Mouse (Mus musculus): ENCODE results near the gene Clip2. TPM values are rescaled to one million over a fixed set of nuclear protein-coding genes. Genes with fewer than 3 reads are reported as not detected.

Clip2 gene
- total and polyA plus RNA-seq, 3 experiments = 5.4 to 16.7 (median 8.7) TPM

DNA sequence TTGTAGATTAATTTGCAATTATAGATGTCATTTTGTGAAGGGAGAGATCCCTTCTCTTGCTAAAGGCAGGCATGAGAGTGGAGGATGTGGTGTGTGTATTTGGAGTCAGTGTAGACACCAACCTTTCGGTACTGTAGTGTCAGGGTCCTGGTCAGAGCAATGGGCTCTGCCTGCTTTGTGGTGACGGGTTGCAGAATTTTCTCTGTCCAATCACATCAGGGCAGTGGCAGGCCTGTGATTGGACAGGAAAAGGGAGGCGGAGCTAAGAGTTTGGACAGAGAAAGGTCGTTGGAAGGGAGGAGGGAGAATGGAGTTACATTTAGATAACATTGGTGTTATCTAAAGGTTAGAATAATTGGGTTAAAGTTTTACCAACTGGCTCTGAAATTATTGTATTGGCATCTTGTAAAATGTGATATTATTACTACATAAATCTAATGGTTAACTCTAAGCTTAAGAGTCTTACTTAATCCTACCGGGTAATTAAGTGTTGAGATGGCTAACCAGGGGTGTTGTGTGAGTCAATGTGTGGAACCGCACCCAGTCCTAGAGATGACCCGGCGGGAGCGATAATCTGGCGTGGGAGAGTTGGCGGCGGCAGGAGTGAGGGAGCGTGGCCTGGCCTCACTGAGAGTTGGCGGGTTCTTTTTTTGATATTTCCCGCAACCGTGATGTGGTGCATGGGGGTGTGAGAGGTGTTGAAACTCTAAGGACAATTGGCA is 8.4 kb upstream of the Clip2 start:
- DNase-seq (ENCODE audit: extremely low read depth) = no peak
- in situ Hi-C loops (cut with MboI; ENCODE audit: low pct_ligation_motif_present, low pct_unique_long_range_greater_than_20kb, low sequenced_read_pairs) = no loop called here

DNA sequence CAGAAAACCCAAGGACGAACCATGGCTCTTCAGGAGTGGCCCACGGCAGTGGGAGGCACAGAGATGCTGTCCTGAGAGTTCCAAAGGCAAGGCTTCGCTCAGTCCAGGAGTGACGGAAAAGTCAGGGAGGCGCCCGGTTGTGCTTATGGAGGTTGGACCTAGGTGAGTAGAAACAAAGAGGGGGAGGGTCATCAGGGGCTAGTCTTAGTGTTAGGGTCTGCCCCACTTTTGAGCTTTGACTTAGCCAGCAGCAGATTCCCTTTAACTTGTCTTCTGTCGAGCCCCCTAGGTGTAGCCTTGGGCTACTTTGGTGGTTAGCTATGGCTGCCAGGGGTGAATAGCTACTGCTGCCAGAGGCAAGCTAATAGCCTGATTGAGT is 7.8 kb upstream of the Clip2 start, which contains the start of gene Syna:
Syna (minus strand) TSS at position 101 of the 379 bp plus-strand sequence.
- Histone ChIP-seq H3K4me3 (replicated peaks in 1 of 3; ENCODE audit: low read depth in 2 of 3, low read length in 2 of 3, poor library complexity in 1 of 3) (no peak within 1 kb of the TSS), H3K79me2 (replicated peaks; ENCODE audit: control insufficient read depth, extremely low read depth, insufficient read depth, poor library complexity, severe bottlenecking) (no peaks in the 10 kb centered on the region), H3K9ac (ENCODE audit: insufficient read depth, low read depth) (no peak within 1 kb of the TSS), H3K27ac (ENCODE audit: insufficient read depth, low read depth) (no peak within 1 kb of the TSS), H3K4me2 (ENCODE audit: insufficient read depth, low read depth, poor library complexity, severe bottlenecking) (no peak within 1 kb of the TSS), H3K27me3 (replicated peaks) (no peaks in the 10 kb centered on the region), H3K36me3 (replicated peaks in 1 of 2; ENCODE audit: control insufficient read depth in 1 of 2, insufficient read depth in 1 of 2, low read length in 1 of 2) (peaks cover 0 to 4% of the 10 kb centered on the region in 2 experiments), H3K9me3 (replicated peaks; ENCODE audit: low read length) (no peaks in the 10 kb centered on the region), H3K4me1 (ENCODE audit: control insufficient read depth in 1 of 2, insufficient read depth in 2 of 2) (no peaks in the 10 kb centered on the region)
- in situ Hi-C loops (cut with MboI; ENCODE audit: low pct_ligation_motif_present, low pct_unique_long_range_greater_than_20kb, low sequenced_read_pairs) = no loop called here
- no peak for TF ChIP-seq BHLHE40 (IDR thresholded peaks at IDR 0.05; ENCODE audit: low read depth, low read length)
- no peak for TF ChIP-seq MXI1 (IDR thresholded peaks at IDR 0.05; ENCODE audit: low read depth, low read length)
- TF ChIP-seq USF2 (conservative IDR thresholded peaks at IDR 0.05; ENCODE audit: low read depth, low read length) = no peak
- TF ChIP-seq ZC3H11A (IDR thresholded peaks at IDR 0.05; ENCODE audit: low read depth, low read length) = no peak
- no peak for TF ChIP-seq KAT2A (IDR thresholded peaks at IDR 0.05; ENCODE audit: insufficient replicate concordance, low read length)
- no peak for DNase-seq (ENCODE audit: extremely low read depth)
- dilution Hi-C loops (cut with MboI; ENCODE audit: extremely low pct_ligation_motif_present, extremely low pct_unique_long_range_greater_than_20kb, low sequenced_read_pairs) = no loop called here

More for the DNA sequence above, 8.4 kb upstream of the Clip2 start:
- H3K4me2 ChIP-seq (ENCODE audit: insufficient read depth, low read depth, poor library complexity, severe bottlenecking) = no peak overlapping the region
- H3K79me2 ChIP-seq (replicated peaks; ENCODE audit: control insufficient read depth, extremely low read depth, insufficient read depth, poor library complexity, severe bottlenecking) = no peaks in the 10 kb centered on the region
- H3K27ac ChIP-seq (ENCODE audit: insufficient read depth, low read depth) = no peak overlapping the region
- no peak overlapping the region for H3K9ac ChIP-seq (ENCODE audit: insufficient read depth, low read depth)
- peaks cover 0 to 4% of the 10 kb centered on the region in 2 experiments; a peak in 2 of 4 replicates for H3K4me1 ChIP-seq (ENCODE audit: control insufficient read depth in 1 of 2, insufficient read depth in 2 of 2)
- TF ChIP-seq NRF1 (IDR thresholded peaks at IDR 0.05; ENCODE audit: low read depth, low read length) = no peak
- no peak for TF ChIP-seq USF1 (IDR thresholded peaks at IDR 0.05; ENCODE audit: low read depth, low read length)
- TF ChIP-seq ELF1 (IDR thresholded peaks at IDR 0.05; ENCODE audit: low read depth, low read length) = no peak
- TF ChIP-seq ZNF384 (IDR thresholded peaks at IDR 0.05; ENCODE audit: low read depth, low read length) = no peak
- no peak for TF ChIP-seq USF2 (conservative IDR thresholded peaks at IDR 0.05; ENCODE audit: low read depth, low read length)
- TF ChIP-seq RAD21 (IDR thresholded peaks at IDR 0.05; ENCODE audit: low read depth, low read length) = no peak
- no peak for TF ChIP-seq UBTF (IDR thresholded peaks at IDR 0.05; ENCODE audit: low read depth, low read length)
- no peak for TF ChIP-seq ZMIZ1 (IDR thresholded peaks at IDR 0.05; ENCODE audit: low read depth, low read length)
- no peak for TF ChIP-seq ETS1 (conservative IDR thresholded peaks at IDR 0.05; ENCODE audit: low read depth, low read length)
- no peak for TF ChIP-seq MYC (IDR thresholded peaks at IDR 0.05; ENCODE audit: low read depth, low read length)
- TF ChIP-seq MAZ (IDR thresholded peaks at IDR 0.05; ENCODE audit: low read depth, low read length) = no peak
- TF ChIP-seq BHLHE40 (IDR thresholded peaks at IDR 0.05; ENCODE audit: low read depth, low read length) = no peak
- TF ChIP-seq KAT2A (IDR thresholded peaks at IDR 0.05; ENCODE audit: insufficient replicate concordance, low read length) = no peak
- no peak for TF ChIP-seq TBP (conservative IDR thresholded peaks at IDR 0.05; ENCODE audit: low read depth, low read length)
- TF ChIP-seq NELFE (IDR thresholded peaks at IDR 0.05; ENCODE audit: low read depth, low read length) = no peak
- no peak for TF ChIP-seq ZC3H11A (IDR thresholded peaks at IDR 0.05; ENCODE audit: low read depth, low read length)
- no peak for TF ChIP-seq PAX5 (IDR thresholded peaks at IDR 0.05; ENCODE audit: low read length)
- no peaks in the 10 kb centered on the region for H3K9me3 ChIP-seq (replicated peaks; ENCODE audit: low read length)
- no peak overlapping the region for H3K4me3 ChIP-seq (replicated peaks in 1 of 3; ENCODE audit: low read depth in 2 of 3, low read length in 2 of 3, poor library complexity in 1 of 3)
- H3K36me3 ChIP-seq (replicated peaks in 1 of 2; ENCODE audit: control insufficient read depth in 1 of 2, insufficient read depth in 1 of 2, low read length in 1 of 2) = peaks cover 0 to 4% of the 10 kb centered on the region in 2 experiments
- dilution Hi-C loops (cut with MboI; ENCODE audit: extremely low pct_ligation_motif_present, extremely low pct_unique_long_range_greater_than_20kb, low sequenced_read_pairs) = no loop called here
- H3K27me3 ChIP-seq (replicated peaks) = no peaks in the 10 kb centered on the region

Data from CH12.LX (cell line).